Mouse (Mus musculus): ENCODE results near the gene Zfp146. TPM values are rescaled to one million over a fixed set of nuclear protein-coding genes. Genes with fewer than 3 reads are reported as not detected.
"Not testable (repeated sequence)": the region's sequence is repeated elsewhere in the genome, so short reads cannot be mapped to it uniquely, and the experiment has no call there.

Gene Zfp146
- total RNA-seq, 2 experiments from 2014 or later: 29.6 to 34.9 TPM

GRCm38 (mm10) chr7:30143555-30144209 is 25.9 kb downstream of the Zfp146 start:
- intact Hi-C loops (cut with DNase I): no loop called here
- peak; percentile 65 to 72 for DNase-seq

DNA sequence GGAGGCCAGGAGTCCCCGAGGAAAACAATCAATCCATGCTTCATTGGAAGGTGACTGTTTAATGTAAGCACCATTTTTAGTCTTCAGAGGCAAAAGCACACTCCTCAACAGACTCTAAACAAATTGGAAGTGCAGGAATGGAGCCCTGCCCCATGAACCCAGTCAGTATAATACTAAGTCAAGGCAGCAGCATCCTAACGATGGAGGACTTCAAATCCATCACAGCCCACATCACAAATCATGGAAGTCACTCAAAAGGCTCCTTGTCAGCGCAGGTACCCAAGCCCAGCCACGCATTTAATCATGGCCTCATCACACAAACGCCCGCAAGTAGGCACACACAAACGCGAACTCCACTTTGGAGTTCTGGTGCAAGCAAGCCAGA is 26.4 kb downstream of the Zfp146 start:
- intact Hi-C loops (cut with DNase I): no loop called here
- no peak for DNase-seq

- no peak for DNase-seq
- intact Hi-C loops (cut with DNase I): no loop called here
These were observed 32.7 kb downstream of the Zfp146 start for GRCm38 (mm10) chr7:30136826-30137225.

DNA sequence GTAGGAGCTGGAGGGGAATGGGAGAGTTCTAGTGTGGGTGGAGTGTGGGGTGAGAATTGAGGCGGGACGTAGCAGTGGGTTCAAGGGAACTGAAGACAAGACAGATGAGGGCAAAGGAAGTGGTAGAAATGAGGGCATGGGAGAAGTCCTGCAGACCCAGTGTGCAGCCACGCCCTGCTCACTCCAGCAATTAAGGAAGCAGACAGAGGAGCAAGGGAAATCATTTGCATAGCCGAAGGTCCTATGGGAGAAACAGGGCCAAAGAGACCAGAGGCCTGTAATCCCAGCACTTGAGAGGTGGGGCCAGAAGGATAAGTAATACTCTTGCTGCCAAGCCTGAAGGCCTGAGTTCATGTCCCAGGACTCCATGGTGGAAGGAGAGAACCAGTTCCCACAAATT is 37.2 kb downstream of the Zfp146 start:
- intact Hi-C loops (cut with DNase I): no loop called here
- no peak for DNase-seq

DNA sequence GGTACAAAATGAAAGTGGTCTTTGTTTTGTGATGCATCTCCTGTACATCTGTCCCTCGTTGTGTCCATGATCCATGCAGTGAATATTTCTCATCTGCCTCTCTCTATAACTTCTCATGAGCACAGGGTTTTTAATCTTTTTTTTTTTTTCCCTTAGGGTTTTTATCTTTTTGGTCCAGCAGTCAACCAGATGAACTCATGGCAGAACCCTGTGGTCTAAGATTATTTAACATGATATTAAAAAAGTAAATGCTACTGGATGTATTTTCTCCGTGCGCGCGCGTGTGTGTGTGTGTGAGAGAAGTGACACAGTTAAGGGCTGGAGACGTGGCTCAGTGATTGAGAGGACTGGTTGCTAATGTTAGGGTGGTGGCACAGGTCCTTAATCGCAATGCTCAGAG is 39.6 kb downstream of the Zfp146 start:
- intact Hi-C loops (cut with DNase I): no loop called here
- DNase-seq: no peak

DNA sequence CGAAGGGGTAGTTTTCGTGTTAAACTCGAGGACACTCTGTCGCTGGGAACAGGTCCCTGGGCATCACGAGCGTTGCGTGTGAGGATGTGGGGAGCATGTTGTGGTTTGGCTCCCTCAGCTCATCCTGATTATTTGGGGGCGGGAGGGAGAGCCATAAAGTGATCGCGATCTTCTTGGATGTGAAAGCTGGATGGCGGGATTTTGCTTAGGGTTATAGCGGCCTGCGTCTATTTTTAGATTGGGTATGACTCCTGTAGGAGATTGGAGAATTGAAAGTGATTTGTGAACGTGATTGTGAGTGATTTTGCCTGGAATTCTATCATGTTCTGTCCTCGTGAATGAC is 47.4 kb downstream of the Zfp146 start:
- intact Hi-C loops (cut with DNase I): loop anchor here (5.0 kb wide), 1 partner anchor 35 kb away; no protein-coding TSS in a partner anchor

DNA sequence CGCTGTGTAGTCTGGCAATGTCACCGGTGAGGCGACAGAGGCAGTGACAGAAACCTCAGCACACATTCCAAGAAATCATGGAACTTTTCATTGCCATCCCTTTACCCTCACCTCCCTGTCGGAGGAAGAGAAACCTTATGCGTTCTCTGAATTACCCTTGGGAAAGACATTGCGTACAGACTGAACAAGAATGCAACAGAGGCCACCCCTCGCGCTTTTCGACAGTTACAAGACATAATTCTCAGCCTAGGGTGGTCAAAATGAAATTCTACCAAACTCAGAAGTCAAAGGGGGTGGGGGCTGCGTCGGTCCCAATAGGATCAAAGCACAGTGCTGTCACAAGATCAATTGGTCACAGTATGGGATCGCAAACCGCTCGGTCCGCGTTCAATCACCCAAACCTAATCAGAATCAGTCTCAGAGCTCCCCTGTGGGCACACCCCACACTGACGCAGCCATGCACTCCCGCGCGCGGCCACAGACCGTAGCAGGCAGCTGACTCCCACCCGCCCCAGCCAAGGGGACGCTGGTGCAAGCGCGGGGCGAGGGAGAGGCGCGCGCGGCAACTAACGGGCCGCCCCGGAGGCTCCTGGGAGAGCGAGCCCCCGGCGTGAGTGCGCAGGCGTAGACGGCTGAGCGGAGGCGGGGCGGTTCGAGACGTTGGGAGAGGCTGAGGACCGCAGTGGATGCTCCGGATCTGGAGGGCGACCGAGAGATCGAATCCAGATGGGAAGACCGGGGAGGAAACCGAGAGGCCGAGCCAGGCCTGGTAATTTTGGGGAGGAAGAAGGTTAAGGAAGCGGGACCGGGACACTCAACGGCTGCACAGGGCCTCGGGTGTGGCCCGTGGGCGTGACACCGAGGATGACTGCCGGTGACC is 48.0 kb downstream of the Zfp146 start, which contains the start of gene Zfp382:
Zfp382 (plus strand) TSS at position 635 of the 880 bp plus-strand sequence.
- DNase-seq: peak; percentile 92 to 95
- intact Hi-C loops (cut with DNase I): loop anchor here (5.0 kb wide), 1 partner anchor 34 kb away; no protein-coding TSS in a partner anchor

More for the DNA sequence above, 47.4 kb downstream of the Zfp146 start:
- DNase-seq: no peak

GRCm38 (mm10) chr7:30117935-30118334 is 51.6 kb downstream of the Zfp146 start:
- intact Hi-C loops (cut with DNase I); DNase-seq: not testable (repeated sequence)

- intact Hi-C loops (cut with DNase I): no loop called here
- DNase-seq: no peak
These were observed 53.5 kb downstream of the Zfp146 start for GRCm38 (mm10) chr7:30116076-30116475.

Other genes with a start within 250 kb of the Zfp146 start
- 1 to 10 TPM; 6.1 to 6.4 TPM for gene Zfp74, start 215.7 kb downstream of the Zfp146 start, total RNA-seq (2021)
- gene Zfp568, start 185.8 kb downstream of the Zfp146 start, total RNA-seq (2021): 10 to 100 TPM; 32.0 to 41.7 TPM
- gene Zfp14, start 118.4 kb downstream of the Zfp146 start, total RNA-seq (2021): 1 to 10 TPM; 2.2 to 3.3 TPM
- 1 to 10 TPM; 2.0 to 2.1 TPM for gene Zfp82, start 96.8 kb downstream of the Zfp146 start, total RNA-seq (2021)
- not detected for gene Gm26920, start 79.3 kb downstream of the Zfp146 start, total RNA-seq (2021)
- gene Zfp566, start 79.2 kb downstream of the Zfp146 start, total RNA-seq (2021): 1 to 10 TPM; 1.5 to 1.8 TPM
- 10 to 100 TPM; 35.9 to 40.9 TPM for gene Zfp260, start 75.0 kb downstream of the Zfp146 start, total RNA-seq (2021)
- gene Zfp382, start 47.8 kb downstream of the Zfp146 start, total RNA-seq (2021): 1 to 10 TPM; 4.2 to 4.4 TPM
- gene Cox7a1, start 14.4 kb upstream of the Zfp146 start, total RNA-seq (2021): 1,000 to 10,000 TPM; 1,873 to 1,882 TPM
- gene Capns1, start 29.1 kb upstream of the Zfp146 start, total RNA-seq (2021): 100 to 1,000 TPM; 285 to 301 TPM
- 10 to 100 TPM; 52.8 to 55.5 TPM for gene Polr2i, start 62.2 kb upstream of the Zfp146 start, total RNA-seq (2021)
- gene Tbcb, start 62.5 kb upstream of the Zfp146 start, total RNA-seq (2021): 10 to 100 TPM; 47.4 to 60.8 TPM
- not detected for gene Ovol3, start 66.0 kb upstream of the Zfp146 start, total RNA-seq (2021)
- under 1 TPM; 0.22 to 0.43 TPM for gene Thap8, start 110.3 kb upstream of the Zfp146 start, total RNA-seq (2021)
- gene Wdr62, start 110.7 kb upstream of the Zfp146 start, total RNA-seq (2021): 1 to 10 TPM; 2.7 to 2.9 TPM
- 10 to 100 TPM in 1 of 2 experiments, 1 to 10 TPM in 1; 7.0 to 14.1 TPM for gene Clip3, start 122.0 kb upstream of the Zfp146 start, total RNA-seq (2021)
- gene Alkbh6, start 139.0 kb upstream of the Zfp146 start, total RNA-seq (2021): 10 to 100 TPM; 22.0 to 23.0 TPM
- gene Syne4, start 145.1 kb upstream of the Zfp146 start, total RNA-seq (2021): 1 to 10 TPM; 1.4 to 1.8 TPM
- under 1 TPM; 0.85 to 0.88 TPM for gene E130208F15Rik, start 152.0 kb upstream of the Zfp146 start, total RNA-seq (2021)
- gene Sdhaf1, start 154.1 kb upstream of the Zfp146 start, total RNA-seq (2021): 10 to 100 TPM; 12.1 to 12.8 TPM
- gene Lrfn3, start 193.0 kb upstream of the Zfp146 start, total RNA-seq (2021): 1 to 10 TPM in 1 of 2 experiments, under 1 TPM in 1; 0.83 to 1.2 TPM
- 10 to 100 TPM; 18.6 to 19.9 TPM for gene Tyrobp, start 244.0 kb upstream of the Zfp146 start, total RNA-seq (2021)

Measured in heart, postnatal 14 days (tissue).